Mouse (Mus musculus) stomach, embryonic 16.5 days (tissue): ENCODE measurements around the gene Kcnc4. TPM values are rescaled to one million over a fixed set of nuclear protein-coding genes. Genes with fewer than 3 reads are reported as not detected.
A peak's percentile ranks its signal among the peaks of the same experiment; 100 is the strongest.

Source experiments
- ATAC-seq: fragments of 200-750 bp; cut with Nextera tagmentation; 2 replicates; pipeline ENCODE4 v1.8.0; 2017; ENCODE audit warnings: moderate number of reproducible peaks, moderate TSS enrichment; ENCODE audit not compliant: insufficient read depth, low FRiP score
- H3K27ac ChIP-seq: fragments of 300-500 bp; sonication (generic); 2 replicates; pipeline ENCODE4 v1.5.1; 2014; ENCODE audit warnings: low read length
- H3K27me3 ChIP-seq: fragments of 300-500 bp; sonication (generic); 2 replicates; pipeline ENCODE4 v1.6.1; 2014; ENCODE audit warnings: low read length, control low read depth, mixed read lengths; ENCODE audit not compliant: control insufficient read depth, insufficient read depth
- H3K36me3 ChIP-seq: fragments of 300-500 bp; sonication (generic); 2 replicates; pipeline ENCODE4 v1.6.1; 2014; ENCODE audit warnings: low read length; ENCODE audit not compliant: control insufficient read depth, insufficient read depth
- H3K4me1 ChIP-seq: fragments of 300-500 bp; sonication (generic); 2 replicates; pipeline ENCODE4 v1.6.1; 2014; ENCODE audit warnings: low read length, control low read depth, mixed read lengths; ENCODE audit not compliant: control insufficient read depth, insufficient read depth
- H3K4me2 ChIP-seq: fragments of 300-500 bp; sonication (generic); 2 replicates; pipeline ENCODE4 v1.6.1; 2014; ENCODE audit warnings: low read depth, low read length, mixed read lengths
- H3K4me3 ChIP-seq: fragments of 300-500 bp; sonication (generic); replicated peaks from 2 replicates; pipeline ENCODE4 v1.5.1; 2014; ENCODE audit warnings: mild to moderate bottlenecking, low read length
- H3K9ac ChIP-seq: fragments of 300-500 bp; sonication (generic); 2 replicates; pipeline ENCODE4 v1.6.1; 2014; ENCODE audit warnings: low read length
- H3K9me3 ChIP-seq: fragments of 300-500 bp; sonication (generic); replicated peaks from 2 replicates; pipeline ENCODE4 v1.6.1; 2016; ENCODE audit warnings: low read length, control low read depth; ENCODE audit not compliant: control insufficient read depth
- WGBS: fragments of 180-500 bp; shearing (Covaris S2); extraction: QIAGEN DNeasy Blood & Tissue Kit; methylation state at CpG from one replicate; pipeline ENCODE4 v1.1.7; 2014; 5-methylcytosine and 5-hydroxymethylcytosine counted together
- polyA plus RNA-seq: library from polyadenylated mRNA; unstranded; fragments of >200 nt; fragmentation: Nextera tagmentation; extraction: Ambion mirVana; gene quantifications from 2 replicates; pipeline ENCODE4 v1.2.1, GENCODE M21; 2015

Gene Kcnc4
- polyA plus RNA-seq, 1 experiment from 2014 or later, result 0.14 TPM

GRCm38 (mm10) chr3:107496086-107496850 lies 36.9 kb upstream of the Kcnc4 start:
- Histone ChIP-seq H3K4me3 (no peak overlapping the region), H3K27me3 (no peaks in the 10 kb centered on the region), H3K4me1 (peaks cover 8% of the 10 kb centered on the region), H3K27ac (no peak overlapping the region), H3K9ac (no peak overlapping the region), H3K9me3 (0 out of 2 replicates have a peak, but pooled peaks cover 3% of the 10 kb centered on the region), H3K36me3 (no peaks in the 10 kb centered on the region), H3K4me2 (no peak overlapping the region)
- no peak for ATAC-seq
- WGBS, result 68% methylated on average over 13 of the region's 13 CpGs

GRCm38 (mm10) chr3:107495524-107495923 lies 36.2 kb upstream of the Kcnc4 start:
- no peak overlapping the region for H3K27ac ChIP-seq
- H3K9ac ChIP-seq, result no peak overlapping the region
- no peaks in the 10 kb centered on the region for H3K27me3 ChIP-seq
- H3K4me1 ChIP-seq, result peaks cover 13% of the 10 kb centered on the region
- H3K4me2 ChIP-seq, result no peak overlapping the region
- no peaks in the 10 kb centered on the region for H3K36me3 ChIP-seq
- no peak for ATAC-seq
- no peak overlapping the region for H3K4me3 ChIP-seq
- H3K9me3 ChIP-seq, result 0 out of 2 replicates have a peak, but pooled peaks cover 3% of the 10 kb centered on the region
- WGBS, result 93% methylated on average over 6 of the region's 6 CpGs

GRCm38 (mm10) chr3:107491459-107491858 lies 32.1 kb upstream of the Kcnc4 start:
- 23% methylated on average over 6 of the region's 6 CpGs for WGBS
- H3K4me1 ChIP-seq, result peaks cover 13% of the 10 kb centered on the region
- peak; percentile 86 for ATAC-seq
- no peaks in the 10 kb centered on the region for H3K9me3 ChIP-seq
- no peak overlapping the region for H3K4me2 ChIP-seq
- H3K36me3 ChIP-seq, result no peaks in the 10 kb centered on the region
- H3K27me3 ChIP-seq, result no peaks in the 10 kb centered on the region
- peak overlapping the region; percentile 64 for H3K27ac ChIP-seq
- H3K9ac ChIP-seq, result peak overlapping the region; percentile 16; the same call in 1 of the 2 replicates
- H3K4me3 ChIP-seq, result no peak overlapping the region

GRCm38 (mm10) chr3:107488637-107489036 lies 29.3 kb upstream of the Kcnc4 start:
- no peak overlapping the region for H3K4me3 ChIP-seq
- peak; percentile 61; the same call in 1 of the 2 replicates for ATAC-seq

GRCm38 (mm10) chr3:107483290-107483689 lies 23.9 kb upstream of the Kcnc4 start:
- no peak for ATAC-seq
- no peak overlapping the region for H3K4me2 ChIP-seq
- no peak overlapping the region for H3K27ac ChIP-seq
- 47% methylated on average over 11 of the region's 11 CpGs for WGBS
- H3K9me3 ChIP-seq, result no peaks in the 10 kb centered on the region
- H3K4me1 ChIP-seq, result no peaks in the 10 kb centered on the region
- H3K9ac ChIP-seq, result no peak overlapping the region
- H3K36me3 ChIP-seq, result no peaks in the 10 kb centered on the region
- no peak overlapping the region for H3K4me3 ChIP-seq
- H3K27me3 ChIP-seq, result no peaks in the 10 kb centered on the region

More at GRCm38 (mm10) chr3:107488637-107489036, 29.3 kb upstream of the Kcnc4 start:
- no peak overlapping the region for H3K27ac ChIP-seq
- peaks cover 13% of the 10 kb centered on the region for H3K4me1 ChIP-seq
- H3K36me3 ChIP-seq, result no peaks in the 10 kb centered on the region
- no peak overlapping the region for H3K9ac ChIP-seq
- H3K9me3 ChIP-seq, result no peaks in the 10 kb centered on the region
- no peak overlapping the region for H3K4me2 ChIP-seq
- 36% methylated on average over 4 of the region's 4 CpGs for WGBS
- no peaks in the 10 kb centered on the region for H3K27me3 ChIP-seq

- Histone ChIP-seq H3K4me1 (no peaks in the 10 kb centered on the region), H3K27me3 (no peaks in the 10 kb centered on the region), H3K36me3 (no peaks in the 10 kb centered on the region), H3K4me3 (no peak overlapping the region), H3K27ac (no peak overlapping the region), H3K4me2 (no peak overlapping the region), H3K9me3 (no peaks in the 10 kb centered on the region), H3K9ac (no peak overlapping the region)
- no peak for ATAC-seq
- WGBS, result 48% methylated on average over 3 of the region's 3 CpGs
These were observed 21.3 kb upstream of the Kcnc4 start for GRCm38 (mm10) chr3:107480660-107481059.

- 0 out of 2 replicates have a peak, but pooled peaks have one; percentile 46 for ATAC-seq
These were observed 12.8 kb upstream of the Kcnc4 start for GRCm38 (mm10) chr3:107472198-107472597.

GRCm38 (mm10) chr3:107469059-107469458 lies 9.7 kb upstream of the Kcnc4 start:
- Histone ChIP-seq H3K4me3 (no peak overlapping the region), H3K27me3 (0 out of 2 replicates have a peak, but pooled peaks cover 7% of the 10 kb centered on the region), H3K36me3 (no peaks in the 10 kb centered on the region), H3K9ac (no peak overlapping the region), H3K9me3 (no peaks in the 10 kb centered on the region), H3K27ac (no peak overlapping the region), H3K4me1 (no peaks in the 10 kb centered on the region), H3K4me2 (no peak overlapping the region)
- ATAC-seq, result no peak
- WGBS, result 70% methylated on average over 4 of the region's 4 CpGs

More at GRCm38 (mm10) chr3:107472198-107472597, 12.8 kb upstream of the Kcnc4 start:
- H3K9ac ChIP-seq, result no peak overlapping the region
- H3K4me1 ChIP-seq, result no peaks in the 10 kb centered on the region
- 31% methylated on average over 6 of the region's 6 CpGs for WGBS
- H3K4me3 ChIP-seq, result no peak overlapping the region
- no peaks in the 10 kb centered on the region for H3K36me3 ChIP-seq
- no peak overlapping the region for H3K4me2 ChIP-seq
- H3K27ac ChIP-seq, result no peak overlapping the region
- no peaks in the 10 kb centered on the region for H3K9me3 ChIP-seq
- no peaks in the 10 kb centered on the region for H3K27me3 ChIP-seq

- Histone ChIP-seq H3K4me1 (no peaks in the 10 kb centered on the region), H3K9me3 (no peaks in the 10 kb centered on the region), H3K9ac (no peak overlapping the region), H3K27me3 (0 out of 2 replicates have a peak, but pooled peaks cover 7% of the 10 kb centered on the region), H3K27ac (no peak overlapping the region), H3K4me3 (no peak overlapping the region), H3K36me3 (no peaks in the 10 kb centered on the region), H3K4me2 (no peak overlapping the region)
- 83% methylated on average over 11 of the region's 11 CpGs for WGBS
- no peak for ATAC-seq
These were observed 8.8 kb upstream of the Kcnc4 start for GRCm38 (mm10) chr3:107468106-107468505.
